Mouse (Mus musculus): ENCODE data around the gene Mrtfb. TPM values are rescaled to one million over a fixed set of nuclear protein-coding genes. Genes with fewer than 3 reads are reported as not detected.
A peak's percentile ranks its signal among the peaks of the same experiment; 100 is the strongest.

The Mrtfb gene
- polyA plus RNA-seq, 1 experiment from 2014 or later: 13.6 TPM

DNA sequence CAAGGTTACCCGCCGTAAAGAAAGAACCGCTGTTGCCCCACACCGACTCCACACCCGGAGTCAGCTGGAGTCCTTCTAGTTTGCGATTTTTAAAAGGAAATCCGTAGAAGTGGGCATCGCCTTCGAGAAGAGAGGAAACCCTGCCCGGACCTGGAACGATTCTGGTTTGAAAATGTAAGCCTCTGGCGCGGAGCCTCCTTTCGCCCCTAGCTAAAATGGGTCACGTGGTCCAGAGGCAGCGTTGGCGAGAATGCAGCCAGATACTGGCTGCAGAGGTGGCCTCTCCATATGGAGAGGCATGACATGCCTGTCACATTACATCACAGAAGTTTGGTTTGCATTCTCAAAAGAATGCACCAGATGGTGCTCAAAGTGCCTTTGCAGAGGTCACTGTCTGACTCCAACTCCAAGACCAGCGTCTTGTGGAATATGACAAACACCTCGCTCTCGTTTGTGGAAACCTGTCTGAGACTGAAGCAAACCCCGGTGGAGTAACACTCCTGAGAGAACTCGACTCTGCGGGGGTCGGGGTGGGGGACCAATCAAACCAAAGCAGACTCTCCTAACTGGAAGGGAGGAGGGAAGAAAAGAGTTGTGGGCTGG lies 181.6 kb downstream of the Mrtfb start:
- H3K27ac ChIP-seq (ENCODE audit: low read depth, low read length): 0 out of 2 replicates have a peak overlapping the region, but pooled peaks have one; percentile 27
- no peaks in the 10 kb centered on the region for H3K27me3 ChIP-seq (replicated peaks; ENCODE audit: control insufficient read depth, insufficient read depth, low read length)
- H3K4me2 ChIP-seq (ENCODE audit: low read length): peak overlapping the region; percentile 74
- under 1% methylated on average over 24 of the region's 24 CpGs for WGBS
- H3K9me3 ChIP-seq (replicated peaks; ENCODE audit: control insufficient read depth, low read length): no peaks in the 10 kb centered on the region
- H3K4me3 ChIP-seq (ENCODE audit: low read depth, low read length): peak overlapping the region; percentile 55
- H3K9ac ChIP-seq (ENCODE audit: low read length): peak overlapping the region; percentile 63
- H3K36me3 ChIP-seq (ENCODE audit: control insufficient read depth, insufficient read depth, low read length): no peaks in the 10 kb centered on the region
- H3K4me1 ChIP-seq (ENCODE audit: control insufficient read depth, insufficient read depth, low read length): no peaks in the 10 kb centered on the region
- ATAC-seq (peak; percentile 36), DNase-seq (ENCODE audit: low spot score) (peak; percentile 72)

GRCm38 (mm10) chr16:13440468-13440867 lies 184.2 kb downstream of the Mrtfb start:
- Histone ChIP-seq H3K4me1 (ENCODE audit: control insufficient read depth, insufficient read depth, low read length) (no peaks in the 10 kb centered on the region), H3K27ac (ENCODE audit: low read depth, low read length) (no peak overlapping the region), H3K4me2 (ENCODE audit: low read length) (no peak overlapping the region), H3K9me3 (replicated peaks; ENCODE audit: control insufficient read depth, low read length) (no peaks in the 10 kb centered on the region), H3K4me3 (ENCODE audit: low read depth, low read length) (no peak overlapping the region), H3K27me3 (replicated peaks; ENCODE audit: control insufficient read depth, insufficient read depth, low read length) (no peaks in the 10 kb centered on the region), H3K9ac (ENCODE audit: low read length) (no peak overlapping the region), H3K36me3 (ENCODE audit: control insufficient read depth, insufficient read depth, low read length) (no peaks in the 10 kb centered on the region)
- peak; percentile 44 for DNase-seq (ENCODE audit: low spot score)
- 45% methylated on average over 6 of the region's 6 CpGs for WGBS
- no peak for ATAC-seq

DNA sequence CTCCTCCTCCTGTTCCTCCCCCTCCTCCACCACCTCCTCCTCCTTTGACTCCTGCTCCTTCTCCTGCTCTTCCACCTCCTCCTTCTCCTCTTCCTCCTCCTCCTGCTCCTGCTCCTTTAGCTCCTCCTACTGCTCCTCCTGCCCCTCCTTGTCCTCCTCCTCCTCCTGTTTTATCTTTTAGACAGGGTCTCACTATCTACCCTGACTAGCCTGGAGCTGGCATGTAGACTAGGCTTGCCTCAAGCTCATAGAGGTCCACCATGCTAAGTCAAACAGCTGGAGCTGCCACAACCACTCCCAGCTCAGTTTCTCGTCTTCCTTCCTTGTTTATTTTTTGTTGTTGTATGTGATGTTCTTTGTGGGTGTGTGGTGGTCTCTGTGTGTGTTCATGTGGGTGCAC lies 187.5 kb downstream of the Mrtfb start:
- ATAC-seq (no peak), DNase-seq (ENCODE audit: low spot score) (no peak)
- Histone ChIP-seq H3K9me3 (replicated peaks; ENCODE audit: control insufficient read depth, low read length) (no peaks in the 10 kb centered on the region), H3K4me1 (ENCODE audit: control insufficient read depth, insufficient read depth, low read length) (peaks cover 5% of the 10 kb centered on the region; the same call in 1 of the 2 replicates), H3K4me2 (ENCODE audit: low read length) (no peak overlapping the region), H3K27ac (ENCODE audit: low read depth, low read length) (no peak overlapping the region), H3K27me3 (replicated peaks; ENCODE audit: control insufficient read depth, insufficient read depth, low read length) (peaks cover 10% of the 10 kb centered on the region; the same call in 1 of the 2 replicates), H3K36me3 (ENCODE audit: control insufficient read depth, insufficient read depth, low read length) (no peaks in the 10 kb centered on the region), H3K4me3 (ENCODE audit: low read depth, low read length) (no peak overlapping the region), H3K9ac (ENCODE audit: low read length) (no peak overlapping the region)
- WGBS: 63% methylated on average over 1 of the region's 1 CpGs

DNA sequence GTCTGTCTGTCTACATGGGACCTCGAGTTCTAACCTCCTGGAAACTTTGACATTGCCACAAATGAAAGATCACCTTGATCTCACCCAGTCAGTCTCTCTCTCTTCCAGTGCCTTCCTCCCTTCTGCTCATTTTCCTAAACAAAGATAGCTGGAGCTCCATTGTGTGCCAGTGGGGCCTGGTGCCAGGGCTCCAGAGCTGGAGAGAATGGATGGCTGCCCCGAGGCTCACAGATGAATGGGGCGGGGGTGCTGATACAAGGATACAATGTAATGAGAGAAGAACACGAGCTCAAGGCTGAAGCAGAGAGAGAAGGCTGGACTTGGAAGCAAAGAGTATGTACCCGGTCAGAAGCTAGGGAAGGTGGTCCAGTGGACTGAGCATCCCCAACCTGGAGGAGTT lies 189.2 kb downstream of the Mrtfb start:
- no peak for ATAC-seq
- peaks cover 21% of the 10 kb centered on the region for H3K27me3 ChIP-seq (replicated peaks; ENCODE audit: control insufficient read depth, insufficient read depth, low read length)
- no peak overlapping the region for H3K9ac ChIP-seq (ENCODE audit: low read length)
- no peaks in the 10 kb centered on the region for H3K36me3 ChIP-seq (ENCODE audit: control insufficient read depth, insufficient read depth, low read length)
- no peak overlapping the region for H3K4me2 ChIP-seq (ENCODE audit: low read length)
- DNase-seq (ENCODE audit: low spot score): peak; percentile 48
- H3K27ac ChIP-seq (ENCODE audit: low read depth, low read length): no peak overlapping the region
- peaks cover 5% of the 10 kb centered on the region; the same call in 1 of the 2 replicates for H3K4me1 ChIP-seq (ENCODE audit: control insufficient read depth, insufficient read depth, low read length)
- no peak overlapping the region for H3K4me3 ChIP-seq (ENCODE audit: low read depth, low read length)
- WGBS: 27% methylated on average over 5 of the region's 5 CpGs
- no peaks in the 10 kb centered on the region for H3K9me3 ChIP-seq (replicated peaks; ENCODE audit: control insufficient read depth, low read length)

- no peak for ATAC-seq
- WGBS: 25% methylated on average over 15 of the region's 15 CpGs
- peaks cover 21% of the 10 kb centered on the region for H3K27me3 ChIP-seq (replicated peaks; ENCODE audit: control insufficient read depth, insufficient read depth, low read length)
- H3K9me3 ChIP-seq (replicated peaks; ENCODE audit: control insufficient read depth, low read length): no peaks in the 10 kb centered on the region
- DNase-seq (ENCODE audit: low spot score): peak; percentile 41
- no peak overlapping the region for H3K27ac ChIP-seq (ENCODE audit: low read depth, low read length)
- H3K4me1 ChIP-seq (ENCODE audit: control insufficient read depth, insufficient read depth, low read length): peaks cover 10% of the 10 kb centered on the region; the same call in 1 of the 2 replicates
- no peak overlapping the region for H3K9ac ChIP-seq (ENCODE audit: low read length)
- H3K36me3 ChIP-seq (ENCODE audit: control insufficient read depth, insufficient read depth, low read length): no peaks in the 10 kb centered on the region
- H3K4me2 ChIP-seq (ENCODE audit: low read length): peak overlapping the region; percentile 98
- peak overlapping the region; percentile 61 for H3K4me3 ChIP-seq (ENCODE audit: low read depth, low read length)
These were observed 190.2 kb downstream of the Mrtfb start for GRCm38 (mm10) chr16:13446488-13446887.

GRCm38 (mm10) chr16:13446971-13447283 lies 190.6 kb downstream of the Mrtfb start:
- Histone ChIP-seq H3K9me3 (replicated peaks; ENCODE audit: control insufficient read depth, low read length) (no peaks in the 10 kb centered on the region), H3K4me3 (ENCODE audit: low read depth, low read length) (peak overlapping the region; percentile 61), H3K27ac (ENCODE audit: low read depth, low read length) (no peak overlapping the region), H3K4me1 (ENCODE audit: control insufficient read depth, insufficient read depth, low read length) (peaks cover 10% of the 10 kb centered on the region; the same call in 1 of the 2 replicates), H3K36me3 (ENCODE audit: control insufficient read depth, insufficient read depth, low read length) (no peaks in the 10 kb centered on the region), H3K27me3 (replicated peaks; ENCODE audit: control insufficient read depth, insufficient read depth, low read length) (peaks cover 21% of the 10 kb centered on the region), H3K4me2 (ENCODE audit: low read length) (peak overlapping the region; percentile 98), H3K9ac (ENCODE audit: low read length) (peak overlapping the region; percentile 74)
- 4% methylated on average over 11 of the region's 11 CpGs for WGBS
- ATAC-seq (no peak), DNase-seq (ENCODE audit: low spot score) (no peak)

GRCm38 (mm10) chr16:13447284-13448050 lies 191.2 kb downstream of the Mrtfb start:
- H3K4me2 ChIP-seq (ENCODE audit: low read length): peak overlapping the region; percentile 98
- H3K4me3 ChIP-seq (ENCODE audit: low read depth, low read length): peak overlapping the region; percentile 61
- ATAC-seq (peak; percentile 56), DNase-seq (ENCODE audit: low spot score) (peak; percentile 52)
- H3K36me3 ChIP-seq (ENCODE audit: control insufficient read depth, insufficient read depth, low read length): no peaks in the 10 kb centered on the region
- peak overlapping the region; percentile 74 for H3K9ac ChIP-seq (ENCODE audit: low read length)
- WGBS: under 1% methylated on average over 18 of the region's 43 CpGs
- H3K27me3 ChIP-seq (replicated peaks; ENCODE audit: control insufficient read depth, insufficient read depth, low read length): peaks cover 24% of the 10 kb centered on the region
- H3K27ac ChIP-seq (ENCODE audit: low read depth, low read length): no peak overlapping the region
- no peaks in the 10 kb centered on the region for H3K9me3 ChIP-seq (replicated peaks; ENCODE audit: control insufficient read depth, low read length)
- peaks cover 14% of the 10 kb centered on the region; the same call in 1 of the 2 replicates for H3K4me1 ChIP-seq (ENCODE audit: control insufficient read depth, insufficient read depth, low read length)

DNA sequence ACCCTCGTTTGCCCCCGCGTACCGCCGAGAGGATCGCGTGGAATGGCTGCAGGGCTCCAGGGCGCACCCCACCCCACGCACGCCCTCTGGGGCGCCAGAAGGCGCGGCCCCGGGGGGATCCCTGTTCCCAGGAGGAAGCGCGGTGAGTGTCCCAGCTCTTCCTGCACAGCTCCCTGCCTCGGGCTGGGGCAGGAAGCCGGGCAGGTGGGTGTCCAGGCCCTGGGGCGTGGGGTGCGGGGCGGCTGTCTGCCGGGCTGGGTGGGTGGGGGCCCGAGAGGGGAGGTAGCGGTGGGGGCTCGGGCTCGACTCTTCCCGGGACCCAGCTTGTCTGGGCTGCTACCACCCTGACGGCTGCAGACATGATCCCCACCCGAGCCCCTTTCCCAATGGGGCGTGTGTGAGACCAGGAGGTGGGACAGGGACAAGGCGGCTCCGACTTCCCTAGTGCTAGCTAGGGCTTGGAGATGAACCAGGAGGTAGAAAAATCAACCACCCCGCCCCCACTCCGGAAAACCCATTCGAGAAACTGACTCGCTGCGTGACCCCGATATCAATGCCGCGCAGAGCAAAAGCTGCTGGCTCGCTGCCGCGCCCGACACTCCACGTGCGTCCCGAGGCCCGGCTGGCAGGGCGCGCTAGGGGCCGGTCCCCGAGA lies 191.9 kb downstream of the Mrtfb start:
- Histone ChIP-seq H3K9ac (ENCODE audit: low read length) (peak overlapping the region; percentile 74), H3K36me3 (ENCODE audit: control insufficient read depth, insufficient read depth, low read length) (no peaks in the 10 kb centered on the region)

More for the DNA sequence above, 191.9 kb downstream of the Mrtfb start:
- Histone ChIP-seq H3K4me2 (ENCODE audit: low read length) (peak overlapping the region; percentile 98), H3K27ac (ENCODE audit: low read depth, low read length) (no peak overlapping the region), H3K4me3 (ENCODE audit: low read depth, low read length) (peak overlapping the region; percentile 61), H3K4me1 (ENCODE audit: control insufficient read depth, insufficient read depth, low read length) (peaks cover 14% of the 10 kb centered on the region; the same call in 1 of the 2 replicates), H3K9me3 (replicated peaks; ENCODE audit: control insufficient read depth, low read length) (no peaks in the 10 kb centered on the region), H3K27me3 (replicated peaks; ENCODE audit: control insufficient read depth, insufficient read depth, low read length) (peaks cover 24% of the 10 kb centered on the region)
- ATAC-seq (peak; percentile 33), DNase-seq (ENCODE audit: low spot score) (peak; percentile 47)
- under 1% methylated on average over 50 of the region's 52 CpGs for WGBS

Measured in forebrain, embryonic 14.5 days (tissue).